Mouse (Mus musculus) frontal cortex, postnatal 25 days (tissue): ENCODE measurements around the gene Sstr5.

Experiments used
- DNase-seq, 2 experiments: peaks; one replicate each; pipeline ENCODE4 v3.0.0; 2022; ENCODE audit warnings: low spot score in 2 of 2

The Sstr5 gene

DNA sequence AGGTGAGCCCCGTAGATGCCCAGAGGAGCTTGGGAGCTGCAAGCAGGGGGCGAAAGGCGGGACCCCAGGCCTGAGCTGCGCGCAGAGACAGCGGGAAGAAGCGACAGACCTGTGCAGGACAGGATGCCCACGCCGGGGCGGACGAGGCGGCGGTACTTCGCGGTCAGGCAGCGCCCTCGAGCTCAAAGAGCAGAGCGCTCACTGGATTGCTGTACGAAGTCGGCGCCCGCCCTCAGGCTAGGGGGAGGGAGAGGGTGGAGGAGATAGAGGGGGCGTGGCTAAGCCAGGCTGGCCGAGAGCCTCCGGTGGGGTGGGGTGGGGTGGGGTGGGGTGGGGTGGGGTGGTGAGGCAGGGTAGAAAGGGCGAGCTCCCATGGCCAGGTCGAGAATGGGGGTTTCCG lies at the start of gene Sstr5:
Gene Sstr5 (minus strand): TSS at position 276 of the 400 bp plus-strand sequence.
- DNase-seq, result no peak

DNA sequence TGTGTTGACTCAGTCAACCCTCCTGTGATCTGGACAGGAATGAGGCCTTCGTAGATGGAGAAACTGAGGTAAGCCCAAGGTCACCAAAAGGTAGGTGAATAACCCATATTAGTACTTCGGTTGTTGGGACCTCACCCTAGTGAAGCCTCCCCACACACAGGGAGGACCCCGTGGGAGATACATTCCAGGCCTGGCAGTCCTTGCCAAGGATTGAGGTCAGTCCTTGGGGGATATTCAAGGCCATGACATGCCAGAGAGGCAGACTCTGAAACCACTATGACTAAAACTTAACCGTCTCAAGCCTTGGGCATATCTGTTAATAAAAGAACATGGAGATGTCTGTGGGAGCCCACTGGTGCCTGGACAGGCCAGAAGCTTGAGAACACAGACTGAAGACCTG lies 44.7 kb upstream of the Sstr5 start:
- no peak for DNase-seq

- no peak for DNase-seq
These were observed 43.6 kb upstream of the Sstr5 start for GRCm38 (mm10) chr17:25540731-25541130.

GRCm38 (mm10) chr17:25538945-25539875 lies 42.1 kb upstream of the Sstr5 start:
- DNase-seq, result no peak

GRCm38 (mm10) chr17:25530357-25531022 lies 33.4 kb upstream of the Sstr5 start:
- no peak for DNase-seq

- DNase-seq, result no peak
These were observed 25.0 kb upstream of the Sstr5 start for GRCm38 (mm10) chr17:25522080-25522479.

GRCm38 (mm10) chr17:25520492-25520891 lies 23.4 kb upstream of the Sstr5 start:
- DNase-seq, result no peak

DNA sequence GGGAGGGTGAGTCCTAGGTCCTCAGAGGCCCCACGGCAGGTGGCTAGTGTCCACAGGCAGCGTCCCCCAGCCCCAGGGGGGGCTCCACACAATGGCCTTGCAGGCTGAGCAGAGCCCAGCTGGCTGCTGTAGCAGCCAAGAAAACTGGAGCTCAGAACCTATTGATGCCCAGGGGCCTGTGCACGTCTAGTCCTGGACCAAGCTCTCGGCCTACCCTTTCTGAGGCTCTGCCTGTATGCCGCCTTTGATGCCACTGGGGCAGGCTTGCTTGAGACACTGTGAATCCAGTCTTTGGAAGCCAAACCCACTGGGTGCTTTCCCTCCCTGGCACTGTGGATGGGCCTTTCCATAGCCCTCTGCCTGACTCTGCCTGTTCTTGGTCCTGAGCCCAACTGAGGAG lies 22.4 kb upstream of the Sstr5 start:
- peak in 1 of 2 experiments; percentile 10 for DNase-seq

GRCm38 (mm10) chr17:25518144-25518543 lies 21.1 kb upstream of the Sstr5 start:
- DNase-seq, result peak; percentile 10 to 25

DNA sequence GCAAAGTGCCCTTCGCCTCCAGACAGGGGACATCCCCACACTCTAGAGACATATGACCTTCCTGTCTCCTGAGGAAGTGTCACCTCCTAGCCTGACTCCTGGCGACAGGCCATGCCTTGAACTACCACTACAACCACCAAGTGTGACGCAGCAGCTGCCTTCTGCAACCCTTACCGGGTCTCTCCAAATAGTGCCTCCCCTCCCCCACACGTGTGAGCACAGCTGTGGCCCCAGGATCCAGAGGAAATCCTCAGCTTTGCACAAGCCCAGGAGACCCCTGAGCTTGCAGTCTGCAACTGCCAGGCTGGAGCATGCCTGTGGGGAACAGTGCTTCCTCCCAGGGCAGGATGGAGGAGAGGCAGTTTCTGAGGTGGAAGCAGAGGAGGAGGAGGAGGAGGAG lies 19.2 kb upstream of the Sstr5 start:
- DNase-seq, result no peak

DNA sequence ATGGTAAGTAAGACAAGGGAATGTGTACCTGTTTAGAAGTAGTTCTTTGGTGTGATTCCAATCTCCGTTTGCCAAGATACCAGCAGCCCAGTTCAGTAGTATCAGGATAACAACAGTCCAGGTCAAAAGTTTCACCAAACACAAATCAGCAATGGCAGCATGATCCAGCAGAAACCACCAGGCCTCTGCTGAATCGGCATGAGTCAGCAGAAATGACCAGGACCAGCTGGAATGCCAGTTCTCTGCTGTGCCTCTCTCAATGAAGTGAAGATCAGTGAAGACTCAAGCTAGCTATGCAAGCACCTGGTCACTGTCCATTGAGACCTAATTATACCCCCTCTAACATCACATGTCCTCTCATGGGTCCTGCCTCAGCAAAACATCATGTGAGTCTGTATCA lies 17.0 kb upstream of the Sstr5 start:
- DNase-seq, result no peak

DNA sequence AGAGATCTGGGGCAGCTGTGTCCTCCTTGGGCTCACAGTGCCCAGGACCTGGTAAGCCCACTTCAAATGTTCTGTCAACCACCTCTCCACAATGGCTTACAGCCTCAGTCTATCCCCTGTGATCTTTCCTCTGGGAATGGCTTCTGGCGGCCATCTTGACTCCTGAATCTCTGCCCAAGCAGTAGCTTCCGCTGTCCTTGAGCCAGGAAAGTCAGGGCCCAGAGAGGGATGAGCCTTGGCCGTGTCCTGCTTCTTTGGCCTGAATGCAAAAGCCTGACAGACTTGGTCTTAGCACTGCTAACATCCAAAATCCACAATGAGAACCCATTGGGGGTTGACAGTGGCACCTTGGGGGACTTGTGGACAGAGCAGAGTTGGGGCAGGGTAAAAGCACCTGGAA lies 14.8 kb upstream of the Sstr5 start:
- DNase-seq, result no peak

GRCm38 (mm10) chr17:25510074-25510830 lies 13.2 kb upstream of the Sstr5 start:
- no peak for DNase-seq

GRCm38 (mm10) chr17:25508860-25509577 lies 11.9 kb upstream of the Sstr5 start:
- peak; percentile 79 to 84 for DNase-seq

DNA sequence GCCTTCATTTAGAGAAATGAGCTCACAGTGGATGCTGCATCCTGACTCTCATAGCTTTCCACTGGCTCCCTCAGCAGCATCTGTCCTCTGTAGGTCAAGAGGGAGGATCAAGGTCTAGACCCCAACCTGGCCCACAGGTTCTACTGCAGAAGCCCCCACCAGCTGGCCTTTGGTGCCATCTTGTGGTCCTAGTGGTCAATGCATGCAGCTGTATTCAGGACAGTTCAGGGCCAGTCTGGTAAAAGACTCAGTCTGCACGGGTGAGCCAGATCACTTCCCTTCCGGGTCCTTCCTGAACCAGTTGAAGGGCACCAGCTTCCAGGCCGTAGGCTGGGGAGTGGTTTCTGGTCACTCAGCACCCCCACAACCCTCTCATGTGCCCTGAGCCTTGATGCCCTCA lies 10.7 kb upstream of the Sstr5 start:
- DNase-seq, result peak; percentile 64 to 65

- DNase-seq, result no peak
These were observed 5.5 kb upstream of the Sstr5 start for GRCm38 (mm10) chr17:25502599-25502998.

DNA sequence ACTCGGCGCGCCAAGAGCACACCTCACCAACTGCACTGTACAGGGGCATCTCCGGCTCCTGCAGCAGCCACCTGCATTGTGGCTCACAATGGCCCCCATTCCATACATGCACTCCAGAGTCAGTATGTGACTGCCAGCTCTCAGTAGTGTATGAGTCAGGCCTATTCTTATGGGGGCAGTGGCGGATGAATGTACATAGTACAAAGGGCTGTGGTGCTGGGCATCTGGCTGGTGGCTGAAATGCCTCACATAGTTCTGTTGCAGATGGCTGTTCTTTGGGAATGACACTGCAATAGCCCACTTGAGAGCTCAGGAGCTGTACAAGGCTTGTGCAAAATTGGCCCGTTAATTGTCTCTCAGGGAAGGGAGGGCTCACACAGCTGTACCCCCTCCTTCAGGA lies 15.0 kb downstream of the Sstr5 start:
- DNase-seq, result no peak

DNA sequence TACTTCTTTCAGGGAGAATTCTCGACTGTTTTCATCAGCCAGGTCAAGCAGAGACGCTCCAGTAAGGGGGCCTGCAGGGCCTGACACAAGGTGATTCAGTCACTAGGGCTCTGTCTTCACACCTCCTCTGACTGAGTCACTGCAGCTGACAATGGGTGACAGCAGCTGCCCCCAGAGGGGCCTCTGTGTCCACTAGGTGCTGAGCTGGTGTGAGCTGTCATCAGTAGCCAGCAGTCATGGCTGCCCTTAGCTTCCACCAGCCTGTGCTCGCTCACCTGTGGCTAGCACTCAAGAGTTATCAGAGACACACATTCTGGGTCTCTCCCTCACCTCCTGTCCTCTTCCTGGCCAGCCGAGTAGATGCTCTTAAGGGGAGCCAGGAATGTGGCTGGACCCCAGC lies 16.3 kb downstream of the Sstr5 start:
- no peak for DNase-seq

GRCm38 (mm10) chr17:25480152-25480551 lies 16.9 kb downstream of the Sstr5 start:
- no peak for DNase-seq

GRCm38 (mm10) chr17:25475946-25476744 lies 20.9 kb downstream of the Sstr5 start:
- DNase-seq, result peak in 1 of 2 experiments; percentile 64
